Mouse (Mus musculus): ENCODE measurements around the gene Fam13c. TPM values are rescaled to one million over a fixed set of nuclear protein-coding genes. Genes with fewer than 3 reads are reported as not detected.
"Not testable (repeated sequence)": the region's sequence is repeated elsewhere in the genome, so short reads cannot be mapped to it uniquely, and the experiment has no call there.

Fam13c gene
- polyA plus RNA-seq, 1 experiment from 2014 or later: 10.1 TPM

DNA sequence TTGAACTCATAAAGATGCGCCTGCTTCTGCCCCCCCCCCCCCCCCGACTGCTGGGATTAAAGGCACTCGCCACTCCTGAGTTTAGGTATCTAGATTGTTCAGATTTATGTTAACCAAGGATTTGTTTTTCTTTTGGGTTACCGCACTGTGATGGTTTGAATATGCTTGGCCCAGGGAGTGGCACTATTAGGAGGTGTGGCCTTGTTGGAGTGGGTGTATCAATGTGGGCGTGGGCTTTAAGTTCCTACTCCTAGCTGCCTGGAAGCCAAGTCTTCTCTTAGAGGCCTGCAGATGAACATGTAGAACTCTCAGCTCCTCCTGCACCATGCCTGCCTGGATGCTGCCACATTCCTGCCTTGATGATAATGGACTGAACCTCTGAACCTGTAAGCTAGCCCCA, 6.5 kb upstream of the Fam13c start:
- not testable (repeated sequence) for H3K36me3 ChIP-seq; H3K4me1 ChIP-seq; H3K4me2 ChIP-seq; H3K9me3 ChIP-seq; H3K27ac ChIP-seq; ATAC-seq (ENCODE audit: borderline replicate concordance, extremely low read depth, low FRiP score, low TSS enrichment); H3K4me3 ChIP-seq; H3K27me3 ChIP-seq; H3K9ac ChIP-seq
- WGBS: 88% methylated on average over 4 of the region's 5 CpGs

GRCm38 (mm10) chr10:70436656-70437055, 3.6 kb upstream of the Fam13c start:
- 82% methylated on average over 4 of the region's 4 CpGs for WGBS
- H3K27me3 ChIP-seq: no peaks in the 10 kb centered on the region
- 0 out of 2 replicates have a peak overlapping the region, but pooled peaks have one; percentile 47 for H3K27ac ChIP-seq

GRCm38 (mm10) chr10:70437289-70437688, 3.0 kb upstream of the Fam13c start:
- Histone ChIP-seq H3K4me3 (no peak overlapping the region), H3K4me2 (no peak overlapping the region), H3K27me3 (no peaks in the 10 kb centered on the region), H3K9ac (no peak overlapping the region), H3K9me3 (no peaks in the 10 kb centered on the region), H3K36me3 (no peaks in the 10 kb centered on the region), H3K27ac (peak overlapping the region; percentile 47), H3K4me1 (peaks cover 15% of the 10 kb centered on the region; the same call in 1 of the 2 replicates)
- no peak for ATAC-seq (ENCODE audit: borderline replicate concordance, extremely low read depth, low FRiP score, low TSS enrichment)
- WGBS: 63% methylated on average over 5 of the region's 5 CpGs

More at GRCm38 (mm10) chr10:70436656-70437055, 3.6 kb upstream of the Fam13c start:
- no peak for ATAC-seq (ENCODE audit: borderline replicate concordance, extremely low read depth, low FRiP score, low TSS enrichment)
- no peak overlapping the region for H3K4me2 ChIP-seq
- H3K9ac ChIP-seq: no peak overlapping the region
- H3K4me3 ChIP-seq: no peak overlapping the region
- H3K9me3 ChIP-seq: no peaks in the 10 kb centered on the region
- H3K36me3 ChIP-seq: no peaks in the 10 kb centered on the region
- H3K4me1 ChIP-seq: peaks cover 15% of the 10 kb centered on the region; the same call in 1 of the 2 replicates

DNA sequence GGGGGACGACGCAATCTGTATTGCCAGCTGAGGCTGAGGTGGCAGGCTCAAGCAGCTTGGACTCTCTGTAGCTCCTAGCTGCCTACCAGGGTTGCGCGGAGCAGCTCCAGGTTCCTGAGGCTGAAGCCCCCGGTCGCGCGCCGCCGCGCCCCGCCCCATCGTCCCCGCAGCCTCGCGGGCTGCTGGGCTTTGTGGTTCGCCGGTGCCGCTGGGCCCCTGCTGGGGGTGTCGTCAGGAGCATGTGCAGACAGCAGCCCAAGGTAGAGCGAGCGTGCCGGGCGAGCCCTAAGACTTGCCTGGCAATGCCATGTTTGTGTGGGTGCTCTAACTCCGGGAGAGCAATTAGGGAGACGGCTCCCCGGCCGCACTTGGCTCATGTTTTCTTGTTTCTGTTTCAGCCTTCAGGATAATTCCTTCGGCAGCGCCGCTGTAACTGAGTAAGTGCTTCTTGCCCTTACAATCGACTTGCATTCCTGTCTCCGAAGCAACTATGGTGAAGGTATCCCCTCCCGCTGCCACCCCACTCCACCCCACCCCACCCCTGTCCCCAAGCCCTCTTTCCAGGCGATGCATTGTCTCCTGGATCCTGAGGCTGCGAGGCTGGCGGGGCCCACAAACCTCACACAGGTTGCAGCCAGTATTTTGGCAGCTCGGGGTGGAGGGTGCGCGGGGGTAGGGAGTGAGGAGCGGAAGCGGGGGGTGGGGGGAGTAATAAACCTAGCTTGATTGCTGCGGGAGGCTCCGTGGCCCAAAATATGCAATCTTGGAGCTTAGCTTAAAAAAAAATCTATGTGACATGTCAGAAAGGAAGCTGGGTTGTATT, 569 bp downstream of the Fam13c start:
- Histone ChIP-seq H3K27me3 (no peaks in the 10 kb centered on the region), H3K4me2 (peak overlapping the region; percentile 91), H3K4me1 (peaks cover 15% of the 10 kb centered on the region; the same call in 1 of the 2 replicates), H3K4me3 (peak overlapping the region; percentile 67), H3K9me3 (no peaks in the 10 kb centered on the region), H3K36me3 (no peaks in the 10 kb centered on the region), H3K9ac (peak overlapping the region; percentile 60), H3K27ac (peak overlapping the region; percentile 74)
- WGBS: under 1% methylated on average over 44 of the region's 44 CpGs
- ATAC-seq (ENCODE audit: borderline replicate concordance, extremely low read depth, low FRiP score, low TSS enrichment): peak; percentile 76

DNA sequence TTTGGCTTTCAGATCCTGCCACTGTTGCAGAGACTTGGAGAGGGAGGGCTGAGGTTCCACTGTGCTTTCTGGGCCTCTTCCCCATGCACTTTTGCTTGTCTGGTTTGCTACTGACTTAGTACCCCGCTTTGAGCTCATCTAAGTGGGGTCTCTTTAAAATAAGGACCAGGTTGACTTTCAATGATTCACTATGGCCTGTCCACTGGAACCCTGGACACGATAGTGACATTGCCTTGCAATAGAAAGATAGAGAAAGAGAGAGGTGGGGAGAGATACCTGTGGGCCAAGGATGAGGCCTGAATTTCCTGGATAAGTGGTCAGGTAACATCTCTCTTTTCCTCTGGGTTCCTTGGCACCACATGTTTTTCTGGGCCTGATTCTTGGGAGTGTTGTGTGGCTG, 1.9 kb downstream of the Fam13c start:
- Histone ChIP-seq H3K27me3 (no peaks in the 10 kb centered on the region), H3K4me1 (peaks cover 12% of the 10 kb centered on the region; the same call in 1 of the 2 replicates), H3K36me3 (no peaks in the 10 kb centered on the region), H3K27ac (no peak overlapping the region), H3K9ac (no peak overlapping the region), H3K9me3 (no peaks in the 10 kb centered on the region), H3K4me2 (0 out of 2 replicates have a peak overlapping the region, but pooled peaks have one; percentile 91), H3K4me3 (no peak overlapping the region)
- ATAC-seq (ENCODE audit: borderline replicate concordance, extremely low read depth, low FRiP score, low TSS enrichment): no peak
- WGBS: 86% methylated on average over 2 of the region's 2 CpGs

DNA sequence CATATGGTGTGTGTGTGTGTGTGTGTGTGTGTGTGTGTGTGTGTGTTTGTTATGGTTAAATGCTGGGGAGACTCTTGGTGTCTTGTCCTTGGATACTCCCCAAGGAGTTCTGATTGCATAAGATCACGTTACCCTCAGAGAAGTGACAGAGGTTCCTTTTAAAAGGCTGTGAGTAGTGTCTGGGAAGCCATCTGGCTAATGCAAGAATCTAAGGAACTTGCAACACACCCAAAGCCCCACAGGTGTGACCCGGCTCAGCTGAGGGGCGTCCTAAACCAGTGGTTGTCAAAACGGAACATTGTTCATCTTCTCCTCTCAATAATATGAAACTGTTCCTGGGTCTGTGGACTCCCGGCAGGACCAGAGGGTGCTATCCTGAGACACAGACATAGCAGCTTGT, 2.3 kb downstream of the Fam13c start:
- ATAC-seq (ENCODE audit: borderline replicate concordance, extremely low read depth, low FRiP score, low TSS enrichment): no peak
- no peak overlapping the region for H3K4me3 ChIP-seq
- peaks cover 12% of the 10 kb centered on the region; the same call in 1 of the 2 replicates for H3K4me1 ChIP-seq
- H3K4me2 ChIP-seq: no peak overlapping the region
- no peaks in the 10 kb centered on the region for H3K9me3 ChIP-seq
- 67% methylated on average over 5 of the region's 5 CpGs for WGBS
- H3K27ac ChIP-seq: no peak overlapping the region
- no peaks in the 10 kb centered on the region for H3K27me3 ChIP-seq
- H3K9ac ChIP-seq: no peak overlapping the region
- no peaks in the 10 kb centered on the region for H3K36me3 ChIP-seq

DNA sequence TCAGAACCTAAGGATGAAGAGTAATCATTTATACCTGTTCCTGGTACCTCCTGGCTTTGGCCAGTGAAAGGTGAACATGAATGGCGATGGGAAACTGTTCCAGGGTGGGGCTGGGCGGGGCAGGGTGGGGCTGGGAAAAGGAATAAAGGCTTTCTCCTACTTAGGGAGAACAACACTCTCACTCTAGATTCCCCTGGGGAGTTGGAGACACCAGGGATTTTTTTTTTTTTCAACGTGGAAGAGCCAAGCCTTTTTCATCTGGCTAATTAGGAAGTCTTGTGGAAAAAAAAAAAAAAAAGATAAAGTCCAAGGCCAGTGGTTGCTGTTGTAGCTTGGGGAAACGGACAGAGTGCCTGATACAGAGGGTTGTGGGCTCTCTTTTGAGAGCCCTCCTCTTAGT, 7.5 kb downstream of the Fam13c start:
- Histone ChIP-seq H3K27ac (no peak overlapping the region), H3K4me2 (no peak overlapping the region), H3K4me1 (no peaks in the 10 kb centered on the region), H3K4me3 (no peak overlapping the region), H3K36me3 (no peaks in the 10 kb centered on the region), H3K9ac (no peak overlapping the region), H3K9me3 (no peaks in the 10 kb centered on the region), H3K27me3 (no peaks in the 10 kb centered on the region)
- WGBS: 64% methylated on average over 4 of the region's 4 CpGs
- ATAC-seq (ENCODE audit: borderline replicate concordance, extremely low read depth, low FRiP score, low TSS enrichment): no peak

DNA sequence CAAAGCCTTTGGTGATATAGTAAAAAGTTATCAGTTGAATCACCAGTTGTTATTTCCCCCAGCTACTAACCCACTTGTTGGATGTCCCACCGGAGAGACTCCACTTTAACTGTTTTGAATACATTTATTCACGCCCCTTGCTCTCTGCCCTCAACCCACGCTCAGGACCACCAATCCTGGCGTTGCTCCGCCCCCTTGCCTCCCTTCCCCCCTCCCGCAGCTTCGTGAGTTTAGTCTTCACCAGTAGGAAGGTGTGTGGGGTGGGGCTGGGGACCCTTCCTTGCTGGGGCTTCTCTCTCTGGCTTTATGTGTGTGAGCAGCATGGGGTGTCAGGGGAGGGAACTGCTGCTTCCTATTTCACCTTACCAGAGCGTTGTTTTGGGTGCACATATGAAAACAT, 8.9 kb downstream of the Fam13c start:
- H3K36me3 ChIP-seq: no peaks in the 10 kb centered on the region
- H3K27ac ChIP-seq: no peak overlapping the region
- H3K27me3 ChIP-seq: no peaks in the 10 kb centered on the region
- H3K4me1 ChIP-seq: no peaks in the 10 kb centered on the region
- 37% methylated on average over 8 of the region's 8 CpGs for WGBS
- H3K9me3 ChIP-seq: no peaks in the 10 kb centered on the region
- no peak for ATAC-seq (ENCODE audit: borderline replicate concordance, extremely low read depth, low FRiP score, low TSS enrichment)
- H3K4me2 ChIP-seq: no peak overlapping the region
- H3K9ac ChIP-seq: no peak overlapping the region
- no peak overlapping the region for H3K4me3 ChIP-seq

GRCm38 (mm10) chr10:70455886-70456305, 15.6 kb downstream of the Fam13c start:
- WGBS: 69% methylated on average over 8 of the region's 8 CpGs
- Histone ChIP-seq H3K9me3 (no peaks in the 10 kb centered on the region), H3K4me2 (no peak overlapping the region), H3K27ac (no peak overlapping the region), H3K4me3 (no peak overlapping the region), H3K36me3 (no peaks in the 10 kb centered on the region), H3K4me1 (no peaks in the 10 kb centered on the region), H3K9ac (no peak overlapping the region), H3K27me3 (no peaks in the 10 kb centered on the region)
- no peak for ATAC-seq (ENCODE audit: borderline replicate concordance, extremely low read depth, low FRiP score, low TSS enrichment)

DNA sequence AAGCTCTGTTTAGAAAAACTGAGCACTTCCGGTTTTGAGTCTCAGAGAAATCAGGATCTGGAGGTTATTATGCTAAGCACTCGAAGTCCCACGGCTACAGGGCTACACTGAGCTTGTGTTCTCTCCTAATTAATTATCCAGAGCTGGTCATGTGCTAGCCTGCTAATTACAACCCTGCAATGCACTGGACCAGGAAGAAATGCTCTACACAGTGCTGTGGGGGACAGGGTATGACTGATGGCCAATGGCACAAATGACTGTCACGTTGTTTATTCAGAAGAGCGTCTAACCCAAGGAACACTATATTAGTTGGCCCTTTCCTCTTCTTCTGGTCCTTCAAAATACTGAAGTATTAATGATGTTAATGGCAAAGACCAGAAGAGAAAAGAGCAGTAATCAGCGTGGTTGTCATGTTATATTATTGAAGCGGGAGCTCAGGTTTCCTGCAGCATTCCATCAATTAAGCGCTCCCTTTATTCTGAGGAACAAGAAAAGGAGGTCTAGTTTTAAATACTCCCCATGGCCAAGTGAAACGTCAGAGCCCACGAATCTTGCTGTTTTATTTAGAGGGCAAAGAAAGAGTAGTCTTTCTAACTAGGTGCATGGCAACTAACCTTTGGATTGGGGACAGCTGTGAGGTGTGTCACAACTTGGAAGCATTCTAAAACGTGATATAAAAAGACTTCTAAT, 18.4 kb downstream of the Fam13c start:
- Histone ChIP-seq H3K9me3 (no peaks in the 10 kb centered on the region), H3K4me2 (no peak overlapping the region), H3K27ac (no peak overlapping the region), H3K36me3 (no peaks in the 10 kb centered on the region), H3K4me1 (no peaks in the 10 kb centered on the region), H3K9ac (no peak overlapping the region), H3K27me3 (no peaks in the 10 kb centered on the region), H3K4me3 (no peak overlapping the region)
- no peak for ATAC-seq (ENCODE audit: borderline replicate concordance, extremely low read depth, low FRiP score, low TSS enrichment)
- 47% methylated on average over 11 of the region's 11 CpGs for WGBS

- H3K9me3 ChIP-seq: no peaks in the 10 kb centered on the region
- no peak for ATAC-seq (ENCODE audit: borderline replicate concordance, extremely low read depth, low FRiP score, low TSS enrichment)
- H3K4me3 ChIP-seq: no peak overlapping the region
- H3K4me2 ChIP-seq: no peak overlapping the region
- H3K4me1 ChIP-seq: no peaks in the 10 kb centered on the region
- no peak overlapping the region for H3K9ac ChIP-seq
- no peak overlapping the region for H3K27ac ChIP-seq
- WGBS: 85% methylated on average over 7 of the region's 7 CpGs
- H3K27me3 ChIP-seq: no peaks in the 10 kb centered on the region
- H3K36me3 ChIP-seq: no peaks in the 10 kb centered on the region
Measured at GRCm38 (mm10) chr10:70465638-70466037, 25.4 kb downstream of the Fam13c start.

- no peak for ATAC-seq (ENCODE audit: borderline replicate concordance, extremely low read depth, low FRiP score, low TSS enrichment)
- Histone ChIP-seq H3K36me3 (0 out of 2 replicates have a peak, but pooled peaks cover 7% of the 10 kb centered on the region), H3K27me3 (no peaks in the 10 kb centered on the region), H3K9ac (no peak overlapping the region), H3K4me2 (no peak overlapping the region), H3K9me3 (no peaks in the 10 kb centered on the region), H3K4me3 (no peak overlapping the region), H3K4me1 (no peaks in the 10 kb centered on the region), H3K27ac (no peak overlapping the region)
- WGBS: 81% methylated on average over 1 of the region's 1 CpGs
Measured at GRCm38 (mm10) chr10:70470836-70471235, 30.6 kb downstream of the Fam13c start.

Measured in lung, embryonic 15.5 days (tissue).